Mouse (Mus musculus) embryonic fibroblast, embryonic 13.5 days (primary cell): Measurements from ENCODE around the gene Celsr3.

Experiments
- CTCF ChIP-seq: IDR thresholded peaks from 2 replicates; pipeline ENCODE4 v1.5.1; 2011; ENCODE audit warnings: mild to moderate bottlenecking, control low read depth, low read length, moderate library complexity, borderline replicate concordance; ENCODE audit not compliant: insufficient read depth
- POLR2A ChIP-seq: IDR thresholded peaks from 2 replicates; pipeline ENCODE4 v1.6.1; 2011; ENCODE audit warnings: low read depth, mild to moderate bottlenecking, control low read depth, low read length, moderate library complexity

GRCm38 (mm10) chr9:108796351-108796981, 29.7 kb upstream of the Celsr3 start:
- no peak for TF ChIP-seq POLR2A
- no peak for TF ChIP-seq CTCF
